ENCODE assay signal across 12 mouse cellular contexts in the genomic region with DNA sequence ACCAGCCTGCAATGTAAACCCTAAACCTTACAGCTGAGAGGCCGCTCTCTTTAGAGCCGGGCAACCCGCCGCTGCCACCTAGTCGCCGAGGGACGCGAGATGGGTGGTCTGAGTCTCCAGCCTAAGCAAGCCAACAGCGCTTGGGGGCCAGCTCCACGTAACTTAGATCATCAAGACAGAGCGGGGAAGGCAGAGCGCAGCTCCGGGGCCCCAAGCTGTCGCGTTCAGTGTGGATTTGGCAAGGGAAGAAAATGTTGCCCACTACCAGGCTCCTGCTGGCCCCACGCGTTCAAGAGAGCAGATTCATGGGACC. TPM values are rescaled to one million over a fixed set of nuclear protein-coding genes. Genes with fewer than 3 reads are reported as not detected.
DNase-seq lines count a peak whose midpoint lies in the region; ATAC-seq and TF ChIP-seq lines count a peak whose summit lies in the region.
"Had no signal": no experiment of that assay in that cellular context is flagged by ENCODE, and none has a peak within 500 bp of the region (broad histone marks: within the 10 kb centered on the region; RNA-seq: fewer than 3 reads in every experiment).

No protein-coding gene starts in this region.

- no peaks in the 10 kb centered on the region for H3K9me3 ChIP-seq in hindbrain, embryonic 10.5 days
- no peaks in the 10 kb centered on the region for H3K9me3 ChIP-seq in hindbrain, postnatal 0 days (ENCODE audit: low read length)
- no peaks in the 10 kb centered on the region for H3K9me3 ChIP-seq in forebrain, embryonic 14.5 days (replicated peaks; ENCODE audit: control insufficient read depth, low read length)
- H3K9me3 ChIP-seq in midbrain, embryonic 14.5 days (ENCODE audit: control insufficient read depth, low read length), result no peaks in the 10 kb centered on the region

- H3K9ac ChIP-seq in hindbrain, postnatal 0 days (replicated peaks; ENCODE audit: low read length), result no peak overlapping the region
- H3K9ac ChIP-seq in forebrain, embryonic 14.5 days (ENCODE audit: low read length), result no peak overlapping the region
- H3K9ac ChIP-seq in midbrain, embryonic 14.5 days (replicated peaks; ENCODE audit: low read length), result no peak overlapping the region

- peaks cover 43% of the 10 kb centered on the region for H3K4me1 ChIP-seq in hindbrain, embryonic 10.5 days (replicated peaks)
- H3K4me1 ChIP-seq in hindbrain, postnatal 0 days (ENCODE audit: insufficient read depth, low read length), result peaks cover 6% of the 10 kb centered on the region; the same call in 1 of the 2 replicates
- H3K4me1 ChIP-seq in forebrain, embryonic 14.5 days (ENCODE audit: control insufficient read depth, insufficient read depth, low read length), result peaks cover 24% of the 10 kb centered on the region
- H3K4me1 ChIP-seq in midbrain, embryonic 14.5 days (ENCODE audit: control insufficient read depth, insufficient read depth, low read length), result peaks cover 29% of the 10 kb centered on the region

- WGBS in hindbrain, embryonic 10.5 days, result under 1% methylated on average over 17 of the region's 17 CpGs
- under 1% methylated on average over 17 of the region's 17 CpGs for WGBS in hindbrain, postnatal 0 days
- under 1% methylated on average over 17 of the region's 17 CpGs for WGBS in forebrain, embryonic 14.5 days
- 0% methylated on average over 17 of the region's 17 CpGs for WGBS in midbrain, embryonic 14.5 days

- no peaks in the 10 kb centered on the region for H3K36me3 ChIP-seq in hindbrain, embryonic 10.5 days
- H3K36me3 ChIP-seq in hindbrain, postnatal 0 days (ENCODE audit: insufficient read depth, low read length), result no peaks in the 10 kb centered on the region
- H3K36me3 ChIP-seq in forebrain, embryonic 14.5 days (ENCODE audit: control insufficient read depth, insufficient read depth, low read length), result no peaks in the 10 kb centered on the region
- H3K36me3 ChIP-seq in midbrain, embryonic 14.5 days (ENCODE audit: control insufficient read depth, insufficient read depth, low read length), result no peaks in the 10 kb centered on the region

- peak overlapping the region; percentile 34 for H3K4me3 ChIP-seq in hindbrain, embryonic 10.5 days
- H3K4me3 ChIP-seq in hindbrain, postnatal 0 days (ENCODE audit: low read length), result no peak overlapping the region
- peak overlapping the region; percentile 10; the same call in 1 of the 2 replicates for H3K4me3 ChIP-seq in forebrain, embryonic 14.5 days (ENCODE audit: low read depth, low read length)
- H3K4me3 ChIP-seq in midbrain, embryonic 14.5 days (replicated peaks; ENCODE audit: low read depth, low read length), result peak overlapping the region; percentile 10; the same call in 1 of the 2 replicates

- no peak overlapping the region for H3K4me2 ChIP-seq in hindbrain, postnatal 0 days (ENCODE audit: low read depth, low read length)
- peak overlapping the region; percentile 26; the same call in 1 of the 2 replicates for H3K4me2 ChIP-seq in forebrain, embryonic 14.5 days (ENCODE audit: low read length)
- peak overlapping the region; percentile 33 for H3K4me2 ChIP-seq in midbrain, embryonic 14.5 days (ENCODE audit: low read length)

- no peak overlapping the region for H3K27ac ChIP-seq in hindbrain, embryonic 10.5 days
- H3K27ac ChIP-seq in hindbrain, postnatal 0 days, result no peak overlapping the region
- H3K27ac ChIP-seq in forebrain, embryonic 14.5 days (ENCODE audit: low read depth, low read length), result no peak overlapping the region
- no peak overlapping the region for H3K27ac ChIP-seq in midbrain, embryonic 14.5 days (replicated peaks; ENCODE audit: low read depth, low read length)

- DNase-seq in hindbrain, embryonic 10.5 days (ENCODE audit: low spot score), result peak; percentile 49
- DNase-seq in hindbrain, postnatal 0 days (ENCODE audit: low spot score), result no peak
- DNase-seq in embryo, embryonic 10 days (ENCODE audit: low spot score), result peak; percentile 61
- DNase-seq in forebrain, embryonic 14.5 days (ENCODE audit: low spot score), result no peak
- DNase-seq in midbrain, embryonic 14.5 days, result peak; percentile 49
- no peak for DNase-seq in adrenal gland, adult (ENCODE audit: inconsistent age in 2 of 2, low spot score in 1 of 2)
- DNase-seq in layer of hippocampus, postnatal 25 days (ENCODE audit: extremely low spot score in 1 of 2, low spot score in 1 of 2), result no peak
- DNase-seq in adrenal gland, postnatal 10 days, result no peak
- DNase-seq: kidney, postnatal 14 days had no signal

- ATAC-seq in hindbrain, postnatal 0 days, result no peak
- no peak for ATAC-seq in forebrain, embryonic 14.5 days
- no peak for ATAC-seq in midbrain, embryonic 14.5 days (ENCODE audit: low FRiP score, low TSS enrichment)
- ATAC-seq: activated CD4-positive, CD25-positive, alpha-beta regulatory T cell, adult 4 months had no signal

- no peak for TF ChIP-seq CTCF in hindbrain, postnatal 0 days (IDR thresholded peaks at IDR 0.05; ENCODE audit: low read depth)

- H3K27me3 ChIP-seq in hindbrain, embryonic 10.5 days (ENCODE audit: insufficient read depth, poor library complexity, severe bottlenecking), result peaks cover 97% of the 10 kb centered on the region
- H3K27me3 ChIP-seq in hindbrain, postnatal 0 days (ENCODE audit: insufficient read depth, low read length), result peaks cover 87% of the 10 kb centered on the region
- H3K27me3 ChIP-seq in forebrain, embryonic 14.5 days (replicated peaks; ENCODE audit: control insufficient read depth, insufficient read depth, low read length), result peaks cover 64% of the 10 kb centered on the region
- peaks cover 73% of the 10 kb centered on the region for H3K27me3 ChIP-seq in midbrain, embryonic 14.5 days (ENCODE audit: control insufficient read depth, insufficient read depth, low read length)

RNA-seq across cellular contexts. Expression of gene Foxb2, which starts 2.8 kb away (rescaled TPM):
- 0.26 and 0.29 TPM in 2 replicates for polyA plus RNA-seq in hindbrain, embryonic 10.5 days (2016; fragmentation: Nextera tagmentation; extraction: Ambion mirVana)
- 0.79 and 0.99 TPM in 2 replicates for total RNA-seq in hindbrain, postnatal 0 days (2014; rRNA removed)
- 0.66 and 0.81 TPM in 2 replicates for polyA plus RNA-seq in hindbrain, postnatal 0 days (2015; fragmentation: Nextera tagmentation; extraction: Ambion mirVana)
- polyA plus RNA-seq in forebrain, embryonic 14.5 days (2014; fragmentation: Nextera tagmentation; extraction: Ambion mirVana), result 0.15 and 0.23 TPM in 2 replicates
- not detected in 2 replicates for polyA plus RNA-seq in midbrain, embryonic 14.5 days (2014; fragmentation: Nextera tagmentation; extraction: Ambion mirVana)
- total RNA-seq in layer of hippocampus, postnatal 25 days (2021), result not detected
- total RNA-seq in adrenal gland, postnatal 10 days (2021), result not detected
- total RNA-seq: left cerebral cortex, postnatal 36 days had no signal
- polyA plus RNA-seq: activated CD4-positive, CD25-positive, alpha-beta regulatory T cell, adult 4 months; heart, postnatal 0 days had no signal

Comparison
In these comparisons a context has a peak if more than half of its experiments do, and no peak if none do; other contexts are left out.
1. DNase-seq: peak in hindbrain, embryonic 10.5 days (single experiment), embryo, embryonic 10 days (single experiment) and midbrain, embryonic 14.5 days (single experiment); none in hindbrain, postnatal 0 days (single experiment), forebrain, embryonic 14.5 days (single experiment), adrenal gland, adult (0 of 2), layer of hippocampus, postnatal 25 days (0 of 2) and adrenal gland, postnatal 10 days (single experiment).